Mouse (Mus musculus): ENCODE measurements at regions not wholly inside any gene's neighbourhood (a gene's known extent, or its start where the extent isn't known, plus 50 kb on each side); places are given as distances from the start of the nearest gene placed in this dataset. TPM values are rescaled to one million over a fixed set of nuclear protein-coding genes. Genes with fewer than 3 reads are reported as not detected.

- Histone ChIP-seq H3K9me3 (no peaks in the 10 kb centered on the region), H3K4me2 (no peak overlapping the region), H3K9ac (no peak overlapping the region), H3K4me1 (no peaks in the 10 kb centered on the region), H3K36me3 (no peaks in the 10 kb centered on the region), H3K27me3 (no peaks in the 10 kb centered on the region), H3K4me3 (no peak overlapping the region), H3K27ac (no peak overlapping the region)
- 64% methylated on average over 2 of the region's 2 CpGs for WGBS
- ATAC-seq (ENCODE audit: borderline replicate concordance, extremely low read depth, low FRiP score, low TSS enrichment), result no peak
Measured at GRCm38 (mm10) chr11:37442781-37443180, 207.0 kb upstream of the Tenm2 start.

- no peak overlapping the region for H3K4me2 ChIP-seq
- H3K27me3 ChIP-seq, result no peaks in the 10 kb centered on the region
- WGBS, result 79% methylated on average over 2 of the region's 2 CpGs
- H3K36me3 ChIP-seq, result no peaks in the 10 kb centered on the region
- H3K4me3 ChIP-seq, result no peak overlapping the region
- no peaks in the 10 kb centered on the region for H3K9me3 ChIP-seq
- H3K27ac ChIP-seq, result no peak overlapping the region
- no peaks in the 10 kb centered on the region for H3K4me1 ChIP-seq
- no peak for ATAC-seq (ENCODE audit: borderline replicate concordance, extremely low read depth, low FRiP score, low TSS enrichment)
- H3K9ac ChIP-seq, result no peak overlapping the region
Measured at GRCm38 (mm10) chr11:37434600-37434999, 198.8 kb upstream of the Tenm2 start.

- WGBS, result 51% methylated on average over 5 of the region's 5 CpGs
- Histone ChIP-seq H3K27me3 (no peaks in the 10 kb centered on the region), H3K36me3 (no peaks in the 10 kb centered on the region), H3K9me3 (no peaks in the 10 kb centered on the region), H3K4me3 (no peak overlapping the region), H3K4me2 (no peak overlapping the region), H3K27ac (no peak overlapping the region), H3K4me1 (no peaks in the 10 kb centered on the region), H3K9ac (no peak overlapping the region)
- ATAC-seq (ENCODE audit: borderline replicate concordance, extremely low read depth, low FRiP score, low TSS enrichment), result no peak
Measured at GRCm38 (mm10) chr11:37424312-37425169, 188.8 kb upstream of the Tenm2 start.

GRCm38 (mm10) chr11:37412868-37413267, 177.1 kb upstream of the Tenm2 start:
- 39% methylated on average over 3 of the region's 3 CpGs for WGBS
- H3K27me3 ChIP-seq, result no peaks in the 10 kb centered on the region
- no peak overlapping the region for H3K4me2 ChIP-seq
- no peak for ATAC-seq (ENCODE audit: borderline replicate concordance, extremely low read depth, low FRiP score, low TSS enrichment)
- no peak overlapping the region for H3K9ac ChIP-seq
- no peaks in the 10 kb centered on the region for H3K4me1 ChIP-seq
- H3K36me3 ChIP-seq, result no peaks in the 10 kb centered on the region
- no peaks in the 10 kb centered on the region for H3K9me3 ChIP-seq
- H3K27ac ChIP-seq, result no peak overlapping the region
- H3K4me3 ChIP-seq, result no peak overlapping the region

GRCm38 (mm10) chr11:37367971-37368370, 132.2 kb upstream of the Tenm2 start:
- Histone ChIP-seq H3K36me3 (no peaks in the 10 kb centered on the region), H3K4me2 (no peak overlapping the region), H3K9ac (no peak overlapping the region), H3K9me3 (no peaks in the 10 kb centered on the region), H3K4me1 (no peaks in the 10 kb centered on the region), H3K27ac (no peak overlapping the region), H3K4me3 (no peak overlapping the region), H3K27me3 (no peaks in the 10 kb centered on the region)
- no peak for ATAC-seq (ENCODE audit: borderline replicate concordance, extremely low read depth, low FRiP score, low TSS enrichment)
- WGBS, result 68% methylated on average over 1 of the region's 1 CpGs

- 87% methylated on average over 2 of the region's 2 CpGs for WGBS
- H3K4me2 ChIP-seq, result no peak overlapping the region
Measured at GRCm38 (mm10) chr11:37364430-37364829, 128.7 kb upstream of the Tenm2 start.

GRCm38 (mm10) chr11:37355074-37355473, 119.3 kb upstream of the Tenm2 start:
- Histone ChIP-seq H3K9me3 (no peaks in the 10 kb centered on the region), H3K4me1 (no peaks in the 10 kb centered on the region), H3K9ac (no peak overlapping the region), H3K4me2 (no peak overlapping the region), H3K4me3 (no peak overlapping the region), H3K36me3 (no peaks in the 10 kb centered on the region), H3K27ac (no peak overlapping the region), H3K27me3 (no peaks in the 10 kb centered on the region)
- no peak for ATAC-seq (ENCODE audit: borderline replicate concordance, extremely low read depth, low FRiP score, low TSS enrichment)
- WGBS, result 57% methylated on average over 2 of the region's 2 CpGs

More at GRCm38 (mm10) chr11:37364430-37364829, 128.7 kb upstream of the Tenm2 start:
- no peaks in the 10 kb centered on the region for H3K4me1 ChIP-seq
- H3K36me3 ChIP-seq, result no peaks in the 10 kb centered on the region
- no peaks in the 10 kb centered on the region for H3K9me3 ChIP-seq
- H3K27me3 ChIP-seq, result no peaks in the 10 kb centered on the region
- no peak for ATAC-seq (ENCODE audit: borderline replicate concordance, extremely low read depth, low FRiP score, low TSS enrichment)
- H3K4me3 ChIP-seq, result no peak overlapping the region
- no peak overlapping the region for H3K9ac ChIP-seq
- no peak overlapping the region for H3K27ac ChIP-seq

- Histone ChIP-seq H3K4me2 (no peak overlapping the region), H3K9ac (no peak overlapping the region), H3K4me1 (no peaks in the 10 kb centered on the region), H3K27me3 (no peaks in the 10 kb centered on the region), H3K27ac (no peak overlapping the region), H3K4me3 (no peak overlapping the region), H3K36me3 (no peaks in the 10 kb centered on the region), H3K9me3 (no peaks in the 10 kb centered on the region)
- WGBS, result 73% methylated on average over 2 of the region's 2 CpGs
- no peak for ATAC-seq (ENCODE audit: borderline replicate concordance, extremely low read depth, low FRiP score, low TSS enrichment)
Measured at GRCm38 (mm10) chr11:37309691-37310090, 73.9 kb upstream of the Tenm2 start.

- Histone ChIP-seq H3K27me3 (no peaks in the 10 kb centered on the region), H3K36me3 (no peaks in the 10 kb centered on the region), H3K9ac (no peak overlapping the region), H3K4me1 (no peaks in the 10 kb centered on the region), H3K27ac (no peak overlapping the region), H3K4me3 (no peak overlapping the region), H3K9me3 (no peaks in the 10 kb centered on the region), H3K4me2 (no peak overlapping the region)
- WGBS, result 78% methylated on average over 2 of the region's 2 CpGs
- no peak for ATAC-seq (ENCODE audit: borderline replicate concordance, extremely low read depth, low FRiP score, low TSS enrichment)
Measured at GRCm38 (mm10) chr11:37306656-37307055, 70.9 kb upstream of the Tenm2 start.

Small RNA genes in the stretch of these regions (microRNA-seq; reads per million reads assigned to microRNA genes)
- gene Gm25693, result not detected
